Mouse (Mus musculus): Measurements from ENCODE around the gene Lmod3.

DNA sequence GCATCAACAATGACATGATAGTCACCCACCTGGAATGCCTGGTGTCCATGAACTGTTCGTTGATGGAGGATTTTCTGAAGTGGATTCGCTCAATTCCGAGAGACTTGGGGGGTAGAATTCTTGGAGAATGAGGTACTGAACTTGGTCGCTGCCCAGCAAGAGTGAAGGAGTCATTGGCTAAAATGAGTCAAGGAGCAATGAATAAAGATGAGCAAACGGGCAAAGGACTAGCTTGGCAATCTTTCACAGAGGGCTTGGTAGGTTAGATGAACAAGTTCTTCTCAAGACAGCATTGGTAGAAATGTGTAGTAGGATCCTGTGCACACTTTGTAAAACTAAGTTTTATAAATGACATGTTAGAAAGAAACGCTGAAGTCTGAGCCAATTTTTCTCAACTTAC lies 47.6 kb upstream of the Lmod3 start:
- TF ChIP-seq POLR2A (IDR thresholded peaks at IDR 0.05; ENCODE audit: insufficient read depth, low read depth, low read length) (no peak), EP300 (IDR thresholded peaks at IDR 0.05; ENCODE audit: insufficient read depth, low read depth, low read length) (no peak), CTCF (IDR thresholded peaks at IDR 0.05) (no peak)

Data from heart, adult 2 months (tissue).